Mouse (Mus musculus) MEL (cell line): Measurements from ENCODE around the gene Olfr1143.

Experiments used
- BHLHE40 ChIP-seq: IDR thresholded peaks from 2 replicates; pipeline ENCODE4 v1.6.1; 2012; ENCODE audit warnings: low read depth, mild to moderate bottlenecking, inconsistent platforms, low read length, improper control_type of control experiment, borderline replicate concordance
- CTCF ChIP-seq, 3 experiments: IDR thresholded peaks in 2 of 3; conservative IDR thresholded peaks in 1 of 3; 2 replicates each; pipeline ENCODE4 v1.5.1; 2011 to 2012; ENCODE audit warnings: low read length in 3 of 3, low read depth in 2 of 3, mild to moderate bottlenecking in 2 of 3, improper control_type of control experiment in 1 of 3, inconsistent platforms in 1 of 3, mixed read lengths in 1 of 3, moderate library complexity in 1 of 3; ENCODE audit not compliant: control insufficient read depth in 1 of 3, insufficient read depth in 1 of 3, poor library complexity in 1 of 3, severe bottlenecking in 1 of 3
- E2F4 ChIP-seq: IDR thresholded peaks from 2 replicates; pipeline ENCODE4 v1.6.1; 2011; ENCODE audit warnings: low read depth, low read length, improper control_type of control experiment, borderline replicate concordance
- ELF1 ChIP-seq: IDR thresholded peaks from 2 replicates; pipeline ENCODE4 v1.6.1; 2014; ENCODE audit warnings: low read depth, mild to moderate bottlenecking, inconsistent platforms, low read length, improper control_type of control experiment, moderate library complexity
- GATA1 ChIP-seq: IDR thresholded peaks from 2 replicates; pipeline ENCODE4 v1.6.1; 2011; ENCODE audit warnings: low read depth, low read length, improper control_type of control experiment
- MAFK ChIP-seq: IDR thresholded peaks from 2 replicates; pipeline ENCODE4 v1.6.1; 2011; ENCODE audit warnings: low read depth, mild to moderate bottlenecking, low read length, improper control_type of control experiment, borderline replicate concordance
- MYC ChIP-seq: IDR thresholded peaks from 2 replicates; pipeline ENCODE4 v1.6.1; 2011; ENCODE audit warnings: low read depth, mild to moderate bottlenecking, low read length, improper control_type of control experiment, moderate library complexity
- POLR2A ChIP-seq, 2 experiments: IDR thresholded peaks; 2 replicates each; pipeline ENCODE4 v1.6.1; 2011 to 2012; ENCODE audit warnings: low read length in 2 of 2, mild to moderate bottlenecking in 2 of 2, control low read depth in 1 of 2, improper control_type of control experiment in 1 of 2, low read depth in 1 of 2, moderate library complexity in 1 of 2; ENCODE audit not compliant: control insufficient read depth in 1 of 2, insufficient read depth in 1 of 2, poor library complexity in 1 of 2
- POLR2AphosphoS5 ChIP-seq: IDR thresholded peaks from 2 replicates; pipeline ENCODE4 v1.6.1; 2012; ENCODE audit warnings: low read depth, borderline replicate concordance, mild to moderate bottlenecking, inconsistent platforms, low read length, moderate library complexity, mixed read lengths
- SMC3 ChIP-seq: IDR thresholded peaks from 2 replicates; pipeline ENCODE4 v1.6.1; 2011; ENCODE audit warnings: low read depth, low read length, improper control_type of control experiment
- USF2 ChIP-seq, 2 experiments: IDR thresholded peaks; 2 replicates each; pipeline ENCODE4 v1.6.1; 2011 to 2012; ENCODE audit warnings: improper control_type of control experiment in 2 of 2, low read length in 2 of 2, borderline replicate concordance in 1 of 2, inconsistent platforms in 1 of 2, low read depth in 1 of 2, mild to moderate bottlenecking in 1 of 2; ENCODE audit not compliant: insufficient read depth in 1 of 2
- ZNF384 ChIP-seq: IDR thresholded peaks from 2 replicates; pipeline ENCODE4 v1.6.1; 2012; ENCODE audit warnings: low read depth, mild to moderate bottlenecking, inconsistent platforms, low read length, improper control_type of control experiment

DNA sequence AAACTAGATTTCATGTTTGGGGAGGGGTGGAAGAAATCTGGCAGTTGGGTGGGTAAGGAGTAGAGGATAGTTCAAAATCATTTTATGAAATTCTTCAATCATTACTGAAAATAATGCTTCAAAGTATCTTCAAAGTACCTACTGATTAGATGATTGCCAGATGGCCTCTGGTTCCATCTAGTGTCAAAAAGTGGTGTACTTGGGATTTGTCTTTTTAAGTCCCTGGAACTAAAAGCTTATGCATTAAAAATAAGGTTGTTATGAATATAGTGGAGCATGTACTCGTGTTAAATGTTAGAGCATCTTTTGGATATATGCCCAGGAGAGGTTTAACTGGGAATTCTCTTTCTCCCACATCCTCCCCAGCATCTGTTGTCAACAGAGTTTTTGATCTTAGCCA lies 24.2 kb upstream of the Olfr1143 start:
- no peak for TF ChIP-seq E2F4
- no peak for TF ChIP-seq ELF1
- TF ChIP-seq CTCF (IDR thresholded peaks at IDR 0.05 in 2 of 3, conservative IDR thresholded peaks at IDR 0.05 in 1 of 3; ENCODE audit: control insufficient read depth in 1 of 3, insufficient read depth in 1 of 3, low read depth in 2 of 3, low read length in 3 of 3, poor library complexity in 1 of 3, severe bottlenecking in 1 of 3) = no peak
- no peak for TF ChIP-seq MYC
- TF ChIP-seq MAFK = no peak
- TF ChIP-seq GATA1 = no peak
- no peak for TF ChIP-seq BHLHE40
- no peak for TF ChIP-seq POLR2AphosphoS5
- TF ChIP-seq SMC3 = no peak
- no peak for TF ChIP-seq POLR2A (IDR thresholded peaks at IDR 0.05; ENCODE audit: control insufficient read depth in 1 of 2, insufficient read depth in 1 of 2, low read depth in 1 of 2, low read length in 2 of 2, poor library complexity in 1 of 2)
- no peak for TF ChIP-seq USF2 (IDR thresholded peaks at IDR 0.05; ENCODE audit: borderline replicate concordance in 1 of 2, insufficient read depth in 1 of 2, low read depth in 1 of 2, low read length in 2 of 2)
- no peak for TF ChIP-seq ZNF384
